Mouse (Mus musculus): ENCODE data around the gene Celf2. TPM values are rescaled to one million over a fixed set of nuclear protein-coding genes. Genes with fewer than 3 reads are reported as not detected.

Gene Celf2
- total RNA-seq, 2 experiments from 2014 or later: 53.7 to 61.2 TPM

GRCm38 (mm10) chr2:7395935-7396334 lies 113.4 kb downstream of the Celf2 start:
- intact Hi-C loops (cut with DNase I; ENCODE audit: low total_unique reads): no loop called here
- no peak for DNase-seq

DNA sequence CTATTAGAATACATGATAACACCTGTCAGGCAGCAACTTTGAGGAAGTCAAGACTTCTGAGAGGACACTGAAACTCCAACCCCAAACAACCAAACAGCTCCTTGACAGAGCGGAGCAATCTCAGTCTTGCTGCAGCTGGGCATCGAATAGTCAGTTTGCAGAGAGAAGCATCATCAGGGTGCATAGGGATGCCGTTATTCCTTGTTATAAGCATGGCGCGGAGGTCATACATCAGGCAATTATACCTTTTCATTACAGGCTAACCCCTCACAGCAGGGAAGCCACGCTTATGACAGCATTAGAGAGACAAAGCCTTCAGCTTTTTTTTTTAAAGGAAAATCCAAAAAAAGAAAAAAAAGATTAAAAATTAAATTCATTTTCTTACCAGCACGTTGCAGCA lies 113.9 kb downstream of the Celf2 start:
- intact Hi-C loops (cut with DNase I; ENCODE audit: low total_unique reads): no loop called here
- no peak for DNase-seq

DNA sequence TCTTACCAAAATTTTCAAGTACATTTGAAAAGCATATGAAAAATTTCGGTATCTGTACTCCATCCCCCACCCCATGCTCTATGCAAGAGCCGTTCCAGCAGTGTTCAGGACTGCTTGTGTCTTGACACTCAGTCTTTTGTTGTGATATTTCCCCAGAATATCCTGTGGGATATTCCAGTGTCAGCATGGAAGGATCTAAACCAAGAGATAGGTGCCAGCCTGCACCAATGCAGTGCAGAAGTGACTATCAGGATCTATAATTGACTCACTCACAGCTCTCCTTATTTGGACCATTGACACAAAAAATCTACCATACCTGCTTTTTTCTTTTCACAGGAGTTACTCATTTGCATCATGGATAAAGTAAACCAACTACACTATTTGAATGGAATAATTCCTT lies 116.9 kb downstream of the Celf2 start:
- DNase-seq: no peak
- intact Hi-C loops (cut with DNase I; ENCODE audit: low total_unique reads): no loop called here

GRCm38 (mm10) chr2:7389264-7389663 lies 120.1 kb downstream of the Celf2 start:
- intact Hi-C loops (cut with DNase I; ENCODE audit: low total_unique reads): no loop called here

DNA sequence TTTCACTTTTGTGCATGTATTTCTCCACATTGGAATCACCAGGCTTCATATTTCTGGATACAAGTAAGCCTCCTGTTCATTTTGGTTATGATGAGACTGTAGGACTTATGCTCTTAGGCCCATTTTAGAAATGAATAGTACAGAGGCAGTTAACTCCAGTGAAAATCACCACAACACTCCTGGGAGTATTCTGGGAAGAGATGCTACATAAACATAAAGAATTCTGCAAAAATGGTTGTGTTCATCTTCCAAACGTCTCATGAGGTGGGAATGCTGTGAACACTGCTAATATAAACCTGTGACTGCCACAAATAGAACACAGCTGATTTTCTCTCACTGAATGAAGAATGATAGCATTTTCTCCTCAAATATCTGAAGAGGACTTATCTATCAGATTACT lies 130.6 kb downstream of the Celf2 start:
- intact Hi-C loops (cut with DNase I; ENCODE audit: low total_unique reads): no loop called here
- DNase-seq: no peak

More at GRCm38 (mm10) chr2:7389264-7389663, 120.1 kb downstream of the Celf2 start:
- no peak for DNase-seq

GRCm38 (mm10) chr2:7377878-7378277 lies 131.5 kb downstream of the Celf2 start:
- DNase-seq: no peak
- intact Hi-C loops (cut with DNase I; ENCODE audit: low total_unique reads): no loop called here

GRCm38 (mm10) chr2:7367738-7368137 lies 141.6 kb downstream of the Celf2 start:
- intact Hi-C loops (cut with DNase I; ENCODE audit: low total_unique reads): no loop called here
- no peak for DNase-seq

DNA sequence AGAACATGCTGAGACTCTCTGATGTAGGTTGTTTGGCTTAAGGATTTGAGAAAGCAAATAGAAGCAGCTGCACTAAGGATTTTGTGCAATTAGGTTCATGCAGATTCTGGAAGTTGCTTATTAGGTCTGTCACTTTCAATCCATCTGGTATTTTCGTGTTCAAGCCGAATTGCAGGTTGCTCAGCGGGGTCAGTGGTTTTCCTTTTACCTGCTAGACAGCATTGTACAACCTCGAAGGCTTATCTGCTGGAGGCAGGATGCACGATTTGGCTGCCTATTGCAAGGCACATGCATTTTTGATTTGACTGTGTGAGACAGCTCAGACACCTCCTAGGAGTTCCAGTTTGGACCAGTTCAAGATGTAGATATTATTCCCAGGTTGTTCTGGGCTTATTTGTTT lies 149.8 kb downstream of the Celf2 start:
- DNase-seq: no peak
- intact Hi-C loops (cut with DNase I; ENCODE audit: low total_unique reads): no loop called here

- intact Hi-C loops (cut with DNase I; ENCODE audit: low total_unique reads): no loop called here
- no peak for DNase-seq
Measured at GRCm38 (mm10) chr2:7358816-7359215, 150.5 kb downstream of the Celf2 start.

- intact Hi-C loops (cut with DNase I; ENCODE audit: low total_unique reads): no loop called here
- no peak for DNase-seq
Measured at GRCm38 (mm10) chr2:7351234-7351633, 158.1 kb downstream of the Celf2 start.

DNA sequence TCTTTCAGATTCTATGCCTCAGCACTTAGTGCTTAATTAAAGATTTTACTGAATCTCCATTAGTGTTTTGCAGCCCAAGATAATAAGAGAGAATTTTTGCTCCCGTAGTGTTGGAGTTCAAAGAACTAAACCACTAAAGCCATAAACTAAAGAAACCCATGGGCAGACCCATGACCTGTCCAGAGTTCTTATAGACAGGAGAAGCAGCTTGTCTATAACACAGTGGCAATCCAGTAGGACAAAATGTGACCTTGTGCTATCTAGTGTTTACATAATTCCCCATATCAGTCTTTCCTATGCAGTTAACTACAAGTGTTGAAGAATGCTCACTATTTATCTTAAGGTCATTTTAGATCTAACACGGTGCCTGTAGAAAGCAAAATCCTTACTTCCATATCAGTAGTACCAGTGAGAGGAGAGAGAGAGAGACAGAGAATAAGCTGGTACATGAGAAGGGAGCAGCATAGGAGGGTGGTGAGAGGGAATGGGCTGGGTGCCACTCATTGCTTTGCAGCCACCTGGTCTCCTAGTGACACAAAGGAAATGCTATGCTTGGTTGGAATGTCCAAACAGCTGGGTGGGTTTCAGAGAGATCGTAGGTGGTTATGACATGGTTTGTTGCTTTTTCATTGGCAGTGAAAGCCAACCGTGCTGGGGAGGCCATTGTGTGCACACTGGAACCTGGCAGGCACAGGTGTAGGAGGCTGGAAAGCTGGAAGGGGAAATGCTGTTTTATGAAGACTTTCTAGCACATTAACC lies 162.5 kb downstream of the Celf2 start:
- DNase-seq: no peak
- intact Hi-C loops (cut with DNase I; ENCODE audit: low total_unique reads): no loop called here

DNA sequence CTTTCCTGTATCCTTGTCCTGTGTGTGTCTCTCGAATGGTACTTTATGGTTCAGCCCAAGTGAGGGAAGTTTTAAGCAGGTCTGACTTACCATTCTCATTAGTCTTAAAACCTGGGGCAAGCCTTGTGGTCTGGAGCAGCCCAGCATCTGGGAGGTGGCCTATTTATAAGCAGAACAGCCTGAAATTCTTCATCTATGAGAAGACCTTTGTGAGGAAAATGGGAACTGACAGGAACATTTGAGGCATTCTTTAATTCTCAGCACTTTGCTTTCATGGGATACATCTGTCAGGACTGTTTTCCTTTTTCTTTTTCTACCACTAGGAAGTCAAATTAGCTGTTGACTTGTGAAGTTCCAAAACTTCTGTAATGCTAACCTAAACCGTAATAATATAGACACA lies 164.4 kb downstream of the Celf2 start:
- DNase-seq: no peak
- intact Hi-C loops (cut with DNase I; ENCODE audit: low total_unique reads): no loop called here

DNA sequence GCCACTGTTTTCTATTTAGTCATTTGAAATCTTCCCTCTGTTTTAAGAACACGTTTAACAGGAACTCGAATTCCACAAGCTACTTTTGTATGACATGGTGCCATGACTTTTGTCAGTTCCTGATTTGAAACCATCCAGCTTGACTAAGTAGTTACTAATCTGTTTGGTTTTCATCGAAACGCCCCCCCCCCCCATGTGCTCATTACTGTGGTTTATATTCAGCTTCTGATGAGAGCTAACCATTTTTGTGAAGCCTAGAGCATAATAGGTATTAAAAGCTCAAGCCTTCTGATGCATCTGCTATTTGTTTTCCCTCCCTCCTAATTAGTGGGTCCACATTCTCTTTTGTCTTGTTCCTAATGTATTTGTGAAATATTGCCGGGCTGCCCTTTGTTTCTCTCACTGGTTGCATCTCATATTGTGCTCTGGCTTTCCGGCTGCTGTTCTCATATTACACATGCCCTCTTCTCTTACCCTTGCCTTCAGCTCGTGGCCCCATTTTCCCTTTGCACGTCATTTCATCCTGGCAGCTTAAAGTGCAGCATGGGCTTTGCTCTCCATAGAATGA lies 166.4 kb downstream of the Celf2 start:
- intact Hi-C loops (cut with DNase I; ENCODE audit: low total_unique reads): no loop called here
- DNase-seq: no peak

DNA sequence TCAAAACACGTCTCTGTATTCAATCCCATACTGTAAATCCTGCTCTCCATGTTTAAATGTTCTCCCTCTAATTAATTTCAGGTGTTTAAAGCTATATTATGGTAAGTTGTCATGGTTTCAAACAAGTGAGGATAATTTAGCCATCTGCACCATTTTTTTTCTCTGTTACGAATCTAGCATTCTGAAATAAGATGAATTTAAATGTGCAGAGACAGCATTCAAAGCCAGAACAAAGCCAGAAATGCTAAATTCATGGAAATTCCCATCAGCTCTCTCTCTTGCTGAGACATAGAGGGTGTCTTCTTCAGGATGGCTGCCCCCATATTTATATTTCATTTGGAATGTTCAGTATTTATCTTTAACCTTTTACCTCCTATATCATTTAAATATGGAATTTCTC lies 174.5 kb downstream of the Celf2 start:
- DNase-seq: no peak
- intact Hi-C loops (cut with DNase I; ENCODE audit: low total_unique reads): no loop called here

DNA sequence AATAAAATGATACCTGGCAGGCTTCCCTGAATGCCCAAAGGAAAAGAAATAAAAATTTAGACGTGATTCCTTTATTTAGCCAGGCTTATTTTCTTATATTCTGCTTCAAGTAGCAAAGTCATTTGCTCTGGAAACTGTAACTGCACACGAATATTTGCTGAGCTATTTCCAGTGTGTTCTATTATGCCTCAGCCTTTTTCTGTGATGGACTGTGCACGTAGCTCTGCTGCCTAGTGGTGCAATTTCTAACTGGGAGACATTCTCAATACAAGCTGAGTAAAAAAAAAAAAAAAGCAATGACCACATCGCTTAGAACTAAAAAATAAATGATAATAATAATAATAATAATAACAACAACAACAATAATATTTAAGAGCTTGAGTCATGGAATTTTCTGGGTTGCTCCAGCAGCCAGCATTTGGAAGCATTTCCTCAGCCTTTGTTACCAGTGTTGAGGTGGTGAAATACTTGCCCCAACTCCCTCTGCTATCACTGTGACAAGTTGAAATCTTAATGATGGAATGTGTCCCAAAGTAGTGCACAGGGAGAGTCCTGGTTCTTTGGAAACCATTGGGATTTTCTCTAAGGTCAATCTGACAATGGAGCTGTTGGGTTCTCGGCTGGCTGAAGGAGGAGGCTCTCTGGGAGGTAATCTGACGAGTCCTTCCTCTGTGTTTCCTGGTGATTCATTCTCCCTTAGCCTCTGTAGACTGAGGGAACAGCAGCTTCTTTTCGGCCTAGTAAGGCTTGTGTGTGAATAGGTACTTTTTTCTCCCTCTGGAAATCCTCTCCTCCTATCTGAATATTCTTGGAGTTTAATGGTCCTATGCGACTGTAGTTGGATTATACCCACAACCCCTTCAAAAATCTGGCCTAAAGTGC lies 181.1 kb downstream of the Celf2 start:
- DNase-seq: no peak
- intact Hi-C loops (cut with DNase I; ENCODE audit: low total_unique reads): no loop called here

- intact Hi-C loops (cut with DNase I; ENCODE audit: low total_unique reads): no loop called here
Measured at GRCm38 (mm10) chr2:7319760-7320159, 189.6 kb downstream of the Celf2 start.

GRCm38 (mm10) chr2:7311776-7312175 lies 197.6 kb downstream of the Celf2 start:
- intact Hi-C loops (cut with DNase I; ENCODE audit: low total_unique reads): no loop called here
- no peak for DNase-seq

More at GRCm38 (mm10) chr2:7319760-7320159, 189.6 kb downstream of the Celf2 start:
- no peak for DNase-seq

GRCm38 (mm10) chr2:7310840-7311182 lies 198.6 kb downstream of the Celf2 start:
- intact Hi-C loops (cut with DNase I; ENCODE audit: low total_unique reads): no loop called here

GRCm38 (mm10) chr2:7310129-7310839 lies 199.1 kb downstream of the Celf2 start:
- DNase-seq: no peak
- intact Hi-C loops (cut with DNase I; ENCODE audit: low total_unique reads): no loop called here

More at GRCm38 (mm10) chr2:7310840-7311182, 198.6 kb downstream of the Celf2 start:
- DNase-seq: no peak

GRCm38 (mm10) chr2:7309324-7309723 lies 200.0 kb downstream of the Celf2 start:
- intact Hi-C loops (cut with DNase I; ENCODE audit: low total_unique reads): no loop called here
- no peak for DNase-seq

Measured in gastrocnemius, postnatal 14 days (tissue).